Mouse (Mus musculus) embryo, embryonic 9.5 days (tissue): ENCODE data around the gene Sec31b.

ENCODE experiments used
- DNase-seq: peaks from one replicate; pipeline ENCODE4 v3.0.0-alpha.2; 2017; ENCODE audit errors: extremely low spot score

Sec31b gene

GRCm38 (mm10) chr19:44545321-44546041 lies at the start of gene Sec31b:
Gene Sec31b, minus strand, starts transcription at chr19:44545864.
- peak; percentile 78 for DNase-seq

- DNase-seq, result no peak
These were observed 48.5 kb upstream of the Sec31b start for GRCm38 (mm10) chr19:44594180-44594579.

- no peak for DNase-seq
These were observed 46.0 kb upstream of the Sec31b start for GRCm38 (mm10) chr19:44591638-44592037.

- DNase-seq, result no peak
These were observed 45.3 kb upstream of the Sec31b start for GRCm38 (mm10) chr19:44590992-44591391.

- no peak for DNase-seq
These were observed 44.0 kb upstream of the Sec31b start for GRCm38 (mm10) chr19:44589591-44590223.

- DNase-seq, result no peak
These were observed 42.4 kb upstream of the Sec31b start for GRCm38 (mm10) chr19:44588036-44588435.

GRCm38 (mm10) chr19:44582638-44583309 lies 37.1 kb upstream of the Sec31b start:
- DNase-seq, result peak; percentile 91

GRCm38 (mm10) chr19:44582103-44582502 lies 36.4 kb upstream of the Sec31b start:
- DNase-seq, result no peak

- no peak for DNase-seq
These were observed 32.4 kb upstream of the Sec31b start for GRCm38 (mm10) chr19:44578038-44578437.

GRCm38 (mm10) chr19:44576275-44576674 lies 30.6 kb upstream of the Sec31b start:
- DNase-seq, result no peak

GRCm38 (mm10) chr19:44567763-44568162 lies 22.1 kb upstream of the Sec31b start:
- no peak for DNase-seq

GRCm38 (mm10) chr19:44564006-44564405 lies 18.3 kb upstream of the Sec31b start:
- no peak for DNase-seq

- DNase-seq, result peak; percentile 95
These were observed 17.1 kb upstream of the Sec31b start, which contains the start of gene Hif1an for GRCm38 (mm10) chr19:44562652-44563206. Gene Hif1an, plus strand, starts transcription at chr19:44562850.

GRCm38 (mm10) chr19:44554861-44555590 lies 9.4 kb upstream of the Sec31b start, which contains the start of gene Ndufb8:
Gene Ndufb8, minus strand, starts transcription at chr19:44555440.
- peak; percentile 95 for DNase-seq

- no peak for DNase-seq
These were observed 8.8 kb upstream of the Sec31b start for GRCm38 (mm10) chr19:44554490-44554860.

GRCm38 (mm10) chr19:44553286-44553685 lies 7.6 kb upstream of the Sec31b start:
- DNase-seq, result no peak

- no peak for DNase-seq
These were observed 7.1 kb upstream of the Sec31b start, which contains the start of gene Gm20538 for GRCm38 (mm10) chr19:44552731-44553130. Gene Gm20538, minus strand, starts transcription at chr19:44552831.

GRCm38 (mm10) chr19:44544775-44545174 lies 889 bp downstream of the Sec31b start:
- peak; percentile 82 for DNase-seq

GRCm38 (mm10) chr19:44544372-44544771 lies 1.3 kb downstream of the Sec31b start:
- no peak for DNase-seq

GRCm38 (mm10) chr19:44542694-44543178 lies 2.9 kb downstream of the Sec31b start:
- DNase-seq, result no peak

GRCm38 (mm10) chr19:44537416-44537815 lies 8.2 kb downstream of the Sec31b start:
- no peak for DNase-seq
